Mouse (Mus musculus): ENCODE measurements around the gene Gm36210.

- no peak for TF ChIP-seq CTCF (IDR thresholded peaks at IDR 0.05; ENCODE audit: insufficient read depth, low read depth, low read length)
- no peak for TF ChIP-seq POLR2A (IDR thresholded peaks at IDR 0.05; ENCODE audit: insufficient read depth, low read depth, low read length)
Measured at GRCm38 (mm10) chr7:4912248-4912647, 5.9 kb upstream of the Gm36210 start.
